Mouse (Mus musculus) stomach, postnatal 0 days (tissue): ENCODE results near the gene Uvrag.

Experiments
- CTCF ChIP-seq: IDR thresholded peaks from 2 replicates; pipeline ENCODE4 v1.5.1; 2016; ENCODE audit warnings: antibody characterized with exemption, low read depth, mild to moderate bottlenecking, moderate library complexity
- EP300 ChIP-seq: optimal IDR thresholded peaks from 2 replicates; pipeline ENCODE3; 2016; ENCODE audit warnings: antibody characterized with exemption

DNA sequence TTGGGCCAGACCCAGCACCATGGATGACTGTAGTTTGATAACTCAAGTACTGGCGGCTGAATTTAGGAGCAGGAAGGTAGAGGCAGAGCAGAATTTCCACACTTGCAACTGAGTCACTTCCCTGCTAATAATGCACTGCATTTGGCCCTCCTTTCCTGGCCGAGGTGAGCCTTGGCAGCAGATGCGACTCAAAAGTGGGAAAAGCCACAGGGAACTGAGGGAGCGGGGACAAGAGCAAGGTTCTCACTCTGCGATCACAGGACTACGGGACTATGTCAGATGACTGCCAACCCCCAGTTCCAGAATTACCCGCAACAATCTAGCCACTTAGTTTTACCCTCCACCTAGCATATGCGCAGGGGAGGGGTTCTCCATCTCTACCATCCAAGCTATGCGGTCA, 38.3 kb upstream of the Uvrag start:
- TF ChIP-seq EP300 (no peak), CTCF (no peak)
